Mouse (Mus musculus) forebrain, postnatal 0 days (tissue): ENCODE measurements around the gene Klhl40. TPM values are rescaled to one million over a fixed set of nuclear protein-coding genes. Genes with fewer than 3 reads are reported as not detected.

Experiments used
- ATAC-seq: fragments of 200-750 bp; cut with Nextera tagmentation; 2 replicates; pipeline ENCODE4 v1.8.0; 2017; ENCODE audit warnings: mild to moderate bottlenecking, moderate library complexity
- DNase-seq: peaks from one replicate; pipeline ENCODE4 v3.0.0-alpha.2; 2015
- H3K27ac ChIP-seq: fragments of 300-500 bp; sonication (generic); 2 replicates; pipeline ENCODE4 v1.5.1; 2014; ENCODE audit warnings: low read depth, mild to moderate bottlenecking, antibody characterized with exemption, low read length, moderate library complexity, mixed read lengths
- H3K27me3 ChIP-seq: fragments of 300-500 bp; sonication (generic); 2 replicates; pipeline ENCODE4 v1.6.1; 2014; ENCODE audit warnings: mild to moderate bottlenecking, low read length, mixed read lengths; ENCODE audit not compliant: insufficient read depth
- H3K36me3 ChIP-seq: fragments of 300-500 bp; sonication (generic); 2 replicates; pipeline ENCODE4 v1.6.1; 2014; ENCODE audit warnings: mild to moderate bottlenecking, moderate library complexity; ENCODE audit not compliant: insufficient read depth
- H3K4me1 ChIP-seq: fragments of 300-500 bp; sonication (generic); 2 replicates; pipeline ENCODE4 v1.6.1; 2014; ENCODE audit warnings: antibody characterized with exemption; ENCODE audit not compliant: insufficient read depth
- H3K4me2 ChIP-seq: fragments of 300-500 bp; sonication (generic); 2 replicates; pipeline ENCODE4 v1.6.1; 2014; ENCODE audit warnings: low read depth, mild to moderate bottlenecking, moderate library complexity
- H3K4me3 ChIP-seq: fragments of 300-500 bp; sonication (generic); 2 replicates; pipeline ENCODE4 v1.5.1; 2014; ENCODE audit warnings: low read depth, low read length, mixed read lengths
- H3K9ac ChIP-seq: fragments of 300-500 bp; sonication (generic); 2 replicates; pipeline ENCODE4 v1.6.1; 2014; ENCODE audit warnings: mild to moderate bottlenecking
- H3K9me3 ChIP-seq: fragments of 300-500 bp; sonication (generic); 2 replicates; pipeline ENCODE4 v1.6.1; 2016; ENCODE audit warnings: low read length
- CTCF ChIP-seq: sonication (generic); IDR thresholded peaks from 2 replicates; pipeline ENCODE4 v1.5.1; 2016; ENCODE audit warnings: antibody characterized with exemption, control low read depth, low read depth
- WGBS: fragments of 180-500 bp; shearing (Covaris S2); extraction: QIAGEN DNeasy Blood & Tissue Kit; methylation state at CpG from one replicate; pipeline ENCODE4 v1.1.7; 2014; 5-methylcytosine and 5-hydroxymethylcytosine counted together
- polyA plus RNA-seq: library from polyadenylated mRNA; unstranded; fragments of >200 nt; fragmentation: Nextera tagmentation; extraction: Ambion mirVana; gene quantifications from 2 replicates; pipeline ENCODE4 v1.2.1, GENCODE M21; 2015
- total RNA-seq: library from RNA; depleted of rRNA; stranded (reverse); fragments of >200 nt; gene quantifications from 2 replicates; pipeline ENCODE4 v1.2.3, GENCODE M21; 2014

Klhl40 gene
- total and polyA plus RNA-seq, 2 experiments from 2014 or later = 2.0 to 2.8 TPM

DNA sequence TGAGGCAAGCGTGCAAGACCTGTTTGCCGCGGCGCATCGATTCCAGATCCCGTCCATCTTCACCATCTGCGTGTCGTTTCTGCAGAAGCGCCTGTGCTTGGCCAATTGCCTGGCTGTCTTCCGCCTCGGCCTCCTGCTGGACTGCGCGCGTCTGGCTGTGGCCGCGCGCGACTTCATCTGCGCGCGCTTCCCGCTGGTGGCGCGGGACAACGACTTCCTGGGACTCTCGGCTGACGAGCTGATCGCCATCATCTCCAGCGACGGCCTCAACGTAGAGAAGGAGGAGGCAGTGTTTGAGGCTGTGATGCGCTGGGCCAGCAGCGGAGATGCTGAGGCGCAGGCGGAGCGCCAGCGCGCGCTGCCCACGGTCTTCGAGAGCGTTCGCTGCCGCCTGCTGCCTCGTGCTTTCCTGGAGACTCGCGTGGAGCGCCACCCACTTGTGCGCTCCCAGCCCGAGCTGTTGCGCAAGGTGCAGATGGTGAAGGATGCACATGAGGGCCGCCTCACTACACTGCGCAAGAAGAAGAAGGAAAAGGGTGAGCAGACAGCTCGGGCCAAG lies 738 bp downstream of the Klhl40 start:
- TF ChIP-seq CTCF = peak; percentile 17; the same call in 1 of the 2 replicates
- Histone ChIP-seq H3K27ac (no peak overlapping the region), H3K4me2 (peak overlapping the region; percentile 75), H3K9ac (peak overlapping the region; percentile 40), H3K36me3 (no peaks in the 10 kb centered on the region), H3K9me3 (no peaks in the 10 kb centered on the region), H3K4me1 (no peaks in the 10 kb centered on the region), H3K4me3 (peak overlapping the region; percentile 37), H3K27me3 (peaks cover 16% of the 10 kb centered on the region)
- WGBS = 9% methylated on average over 54 of the region's 54 CpGs
- ATAC-seq (peak; percentile 78), DNase-seq (peak; percentile 78)

DNA sequence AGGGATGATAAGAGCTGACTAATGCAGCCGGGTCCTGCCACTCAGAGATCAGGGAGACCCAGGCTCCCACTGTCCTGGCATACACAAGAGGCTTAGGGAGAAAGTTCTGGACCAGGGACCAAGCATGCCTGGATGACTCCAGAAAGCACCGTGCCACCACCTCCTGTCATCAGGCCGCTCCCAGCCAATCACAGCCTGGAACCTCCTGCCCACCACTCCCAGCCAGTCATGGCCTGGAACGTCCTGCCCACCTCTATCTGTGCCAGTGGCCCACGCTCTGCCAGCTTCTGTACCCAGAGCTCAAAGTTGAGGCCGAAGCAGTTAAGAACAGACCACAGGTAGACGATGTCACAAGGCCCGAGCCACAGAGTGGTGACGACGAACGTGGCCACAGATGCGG lies 7.4 kb downstream of the Klhl40 start:
- TF ChIP-seq CTCF = no peak
- ATAC-seq (no peak), DNase-seq (no peak)
- Histone ChIP-seq H3K27me3 (no peaks in the 10 kb centered on the region), H3K4me1 (no peaks in the 10 kb centered on the region), H3K4me3 (no peak overlapping the region), H3K9ac (no peak overlapping the region), H3K9me3 (no peaks in the 10 kb centered on the region), H3K27ac (no peak overlapping the region), H3K36me3 (no peaks in the 10 kb centered on the region), H3K4me2 (no peak overlapping the region)
- 85% methylated on average over 12 of the region's 12 CpGs for WGBS

GRCm38 (mm10) chr9:121785261-121785660 lies 7.9 kb downstream of the Klhl40 start:
- no peak overlapping the region for H3K9ac ChIP-seq
- no peaks in the 10 kb centered on the region for H3K9me3 ChIP-seq
- DNase-seq (no peak), ATAC-seq (no peak)
- H3K4me2 ChIP-seq = no peak overlapping the region
- H3K36me3 ChIP-seq = no peaks in the 10 kb centered on the region
- no peaks in the 10 kb centered on the region for H3K27me3 ChIP-seq
- no peak overlapping the region for H3K27ac ChIP-seq
- WGBS = 92% methylated on average over 8 of the region's 8 CpGs
- TF ChIP-seq CTCF = no peak
- H3K4me3 ChIP-seq = no peak overlapping the region
- H3K4me1 ChIP-seq = no peaks in the 10 kb centered on the region

DNA sequence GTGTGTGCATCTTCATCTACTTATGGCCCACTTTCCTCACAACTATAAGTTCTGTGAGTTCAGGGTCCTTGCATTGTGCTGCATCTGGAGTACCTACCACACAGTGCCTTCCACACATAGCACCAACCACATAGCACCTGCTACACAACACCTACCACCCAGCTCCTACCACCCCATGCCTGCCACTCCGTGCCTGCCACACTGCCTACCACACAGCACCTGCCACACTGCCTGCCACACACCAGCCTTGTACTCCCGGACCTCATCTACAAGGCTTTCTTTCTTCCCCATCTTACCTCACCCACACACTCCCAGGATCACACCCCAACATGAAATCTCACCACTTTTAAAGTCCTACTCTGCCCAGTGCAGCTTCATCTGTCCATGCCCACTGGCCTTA lies 9.0 kb downstream of the Klhl40 start:
- WGBS = 76% methylated on average over 2 of the region's 2 CpGs
- ATAC-seq (no peak), DNase-seq (no peak)
- H3K4me3 ChIP-seq = no peak overlapping the region
- no peaks in the 10 kb centered on the region for H3K27me3 ChIP-seq
- no peak overlapping the region for H3K27ac ChIP-seq
- H3K36me3 ChIP-seq = no peaks in the 10 kb centered on the region
- no peak for TF ChIP-seq CTCF
- H3K9me3 ChIP-seq = no peaks in the 10 kb centered on the region
- no peak overlapping the region for H3K4me2 ChIP-seq
- no peaks in the 10 kb centered on the region for H3K4me1 ChIP-seq
- no peak overlapping the region for H3K9ac ChIP-seq

DNA sequence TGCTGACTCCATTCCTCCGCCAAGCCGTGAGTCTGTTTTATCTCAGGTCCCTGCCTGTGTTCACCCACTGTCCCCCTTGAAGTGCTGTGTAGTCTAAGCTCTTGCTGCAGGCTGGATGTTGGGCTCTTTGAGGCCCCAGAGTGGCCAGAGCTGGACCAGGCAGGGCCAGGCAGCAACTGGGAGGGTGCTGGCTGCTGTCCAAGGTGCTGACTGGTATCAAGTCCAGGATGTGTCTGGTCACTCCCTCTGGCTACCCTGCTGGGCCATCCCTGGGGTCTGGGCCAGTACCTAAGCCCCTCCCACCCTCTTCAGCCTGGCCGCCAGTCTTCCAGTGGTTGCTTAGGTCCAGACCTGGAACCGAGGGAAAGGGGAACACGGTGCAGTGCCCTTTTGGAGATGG lies 13.8 kb downstream of the Klhl40 start:
- no peaks in the 10 kb centered on the region for H3K27me3 ChIP-seq
- WGBS = 17% methylated on average over 5 of the region's 5 CpGs
- no peak for TF ChIP-seq CTCF
- H3K4me3 ChIP-seq = no peak overlapping the region
- no peaks in the 10 kb centered on the region for H3K36me3 ChIP-seq
- no peak for ATAC-seq
- H3K4me1 ChIP-seq = no peaks in the 10 kb centered on the region
- no peak overlapping the region for H3K27ac ChIP-seq
- H3K9ac ChIP-seq = no peak overlapping the region
- H3K9me3 ChIP-seq = no peaks in the 10 kb centered on the region
- no peak for DNase-seq
- H3K4me2 ChIP-seq = no peak overlapping the region

DNA sequence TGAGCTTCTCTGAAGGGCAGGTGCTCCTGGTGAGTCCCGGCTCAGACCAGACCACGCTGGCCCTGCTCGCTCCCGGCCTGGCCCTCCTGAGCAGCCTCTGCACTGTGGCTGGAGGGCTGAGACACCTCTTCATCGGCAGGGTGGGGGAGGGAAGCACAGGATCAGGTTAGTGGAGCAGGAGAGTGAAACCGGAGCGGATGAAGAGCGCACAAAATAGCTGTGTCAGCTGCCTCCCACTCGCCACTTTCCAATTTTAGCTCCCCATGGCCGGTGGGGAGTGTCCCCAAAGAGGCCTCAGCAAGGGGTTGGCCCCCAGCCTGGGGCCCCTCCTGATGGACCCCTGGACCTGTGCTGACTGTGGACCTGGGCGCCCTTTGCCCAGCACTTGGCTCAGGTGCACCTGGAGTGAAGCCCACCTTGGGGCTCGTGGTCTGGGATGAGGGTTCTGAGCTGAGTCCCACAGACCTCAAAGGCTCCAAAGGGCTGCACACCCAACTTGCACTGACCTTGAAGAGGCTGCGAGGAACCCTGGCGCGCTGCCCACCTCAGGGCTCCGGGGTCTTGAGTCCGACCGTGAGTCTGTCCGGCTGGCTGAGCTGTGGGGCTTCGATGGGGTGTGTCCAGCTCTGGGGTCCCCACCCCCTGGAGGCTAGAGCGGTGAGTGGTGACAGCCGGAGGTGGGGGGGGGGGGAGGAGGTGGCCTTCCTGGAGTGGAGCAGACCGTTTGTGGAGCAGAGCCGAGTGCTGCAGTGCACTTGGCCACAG lies 14.5 kb downstream of the Klhl40 start, which contains the start of gene Hhatl:
Gene Hhatl, minus strand, starts transcription at position 751 of the 765 bp plus-strand sequence.
- ATAC-seq (no peak), DNase-seq (no peak)
- H3K9me3 ChIP-seq = no peaks in the 10 kb centered on the region
- H3K27ac ChIP-seq = no peak within 1 kb of the TSS
- H3K9ac ChIP-seq = no peak within 1 kb of the TSS
- H3K36me3 ChIP-seq = no peaks in the 10 kb centered on the region
- H3K27me3 ChIP-seq = no peaks in the 10 kb centered on the region
- no peak within 1 kb of the TSS for H3K4me3 ChIP-seq
- no peak within 1 kb of the TSS for H3K4me2 ChIP-seq
- WGBS = 46% methylated on average over 24 of the region's 24 CpGs
- no peaks in the 10 kb centered on the region for H3K4me1 ChIP-seq
- no peak for TF ChIP-seq CTCF

GRCm38 (mm10) chr9:121794972-121795539 lies 17.6 kb downstream of the Klhl40 start:
- no peak for TF ChIP-seq CTCF
- Histone ChIP-seq H3K27ac (no peak overlapping the region), H3K4me3 (no peak overlapping the region), H3K9ac (no peak overlapping the region), H3K4me1 (no peaks in the 10 kb centered on the region), H3K36me3 (no peaks in the 10 kb centered on the region), H3K27me3 (no peaks in the 10 kb centered on the region), H3K4me2 (no peak overlapping the region), H3K9me3 (no peaks in the 10 kb centered on the region)
- DNase-seq (no peak), ATAC-seq (0 out of 2 replicates have a peak, but pooled peaks have one; percentile 34)
- WGBS = 35% methylated on average over 1 of the region's 1 CpGs
